Mouse (Mus musculus) olfactory bulb, adult 2 months (tissue): Measurements from ENCODE around the gene Fbxl18.

ENCODE experiments used
- CTCF ChIP-seq: fragments of 200-500 bp; IDR thresholded peaks from 2 replicates; pipeline ENCODE4 v1.5.1; 2012; ENCODE audit warnings: low read depth, mild to moderate bottlenecking, low read length, moderate library complexity; ENCODE audit not compliant: insufficient read depth
- POLR2A ChIP-seq: fragments of 200-500 bp; IDR thresholded peaks from 2 replicates; pipeline ENCODE4 v1.6.1; 2012; ENCODE audit warnings: mild to moderate bottlenecking, low read depth, low read length, moderate library complexity; ENCODE audit not compliant: insufficient read depth

DNA sequence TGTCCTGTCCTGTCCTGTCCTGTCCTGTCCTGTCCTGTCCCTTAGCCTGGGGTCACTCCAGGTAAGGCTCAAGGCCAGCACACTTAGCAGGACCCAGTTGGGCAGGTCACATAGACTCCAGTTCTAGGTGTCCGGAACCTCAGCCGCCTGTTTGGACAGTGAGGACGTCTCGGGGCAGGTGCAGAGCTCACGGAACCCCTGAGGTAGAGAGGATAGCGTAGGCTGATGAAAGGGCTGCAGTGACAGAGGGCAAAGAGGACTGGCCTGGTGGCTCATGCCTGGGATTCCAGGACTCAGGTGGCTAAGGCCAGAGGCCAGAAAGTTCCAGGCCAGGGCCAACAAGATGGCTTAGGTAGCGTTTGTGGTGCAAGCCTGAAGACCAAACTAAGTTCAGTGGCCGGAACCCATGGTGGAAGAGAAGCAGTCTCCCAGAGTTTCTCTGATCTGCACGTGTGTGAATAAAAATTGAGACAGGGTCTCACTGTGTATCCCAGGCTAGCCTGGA lies 36.1 kb upstream of the Fbxl18 start:
- TF ChIP-seq POLR2A (no peak), CTCF (no peak)
